Mouse (Mus musculus): ENCODE measurements at regions not wholly inside any gene's neighbourhood (a gene's known extent, or its start where the extent isn't known, plus 50 kb on each side); places are given as distances from the start of the nearest gene placed in this dataset.

GRCm38 (mm10) chr12:35429473-35429872 is 105.4 kb downstream of the Ahr start:
- no peaks in the 10 kb centered on the region for H3K27me3 ChIP-seq (ENCODE audit: control insufficient read depth, insufficient read depth, low read depth, low read length)
- ATAC-seq (ENCODE audit: low read depth) = no peak

DNA sequence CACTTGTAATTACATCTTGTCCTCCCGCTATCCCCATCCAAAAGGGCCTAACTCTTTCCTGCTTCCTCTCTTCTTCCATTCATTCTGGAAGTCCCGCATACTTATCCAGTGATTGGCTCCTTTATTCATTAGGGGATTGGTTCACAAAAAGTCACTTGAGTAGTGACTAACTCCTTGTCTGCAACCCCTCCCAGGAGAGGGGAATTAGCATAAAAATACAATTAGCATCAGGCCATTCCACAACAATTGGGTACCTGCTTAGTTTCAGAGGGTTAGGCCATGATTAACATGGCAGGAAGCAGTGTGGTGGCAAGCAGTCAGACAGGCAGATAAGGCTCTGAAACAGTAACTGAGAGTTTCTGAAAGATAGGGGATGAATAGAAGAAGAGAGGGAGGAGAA is 115.6 kb downstream of the Ahr start:
- Histone ChIP-seq H3K9me3 (replicated peaks; ENCODE audit: control insufficient read depth, low read length) (no peaks in the 10 kb centered on the region), H3K9ac (ENCODE audit: low read depth, low read length) (no peak overlapping the region), H3K27ac (ENCODE audit: low read length) (no peak overlapping the region), H3K4me3 (ENCODE audit: low read depth, low read length) (no peak overlapping the region), H3K36me3 (ENCODE audit: control insufficient read depth, insufficient read depth) (no peaks in the 10 kb centered on the region), H3K27me3 (ENCODE audit: control insufficient read depth, insufficient read depth, low read depth, low read length) (no peaks in the 10 kb centered on the region), H3K4me2 (ENCODE audit: low read depth, low read length) (no peak overlapping the region), H3K4me1 (ENCODE audit: control insufficient read depth, low read depth, low read length) (no peaks in the 10 kb centered on the region)
- ATAC-seq (ENCODE audit: low read depth) = no peak
- 70% methylated on average over 2 of the region's 2 CpGs for WGBS (ENCODE audit: insufficient replicate concordance)

More at GRCm38 (mm10) chr12:35429473-35429872, 105.4 kb downstream of the Ahr start:
- WGBS (ENCODE audit: insufficient replicate concordance) = 69% methylated on average over 1 of the region's 1 CpGs
- Histone ChIP-seq H3K9ac (ENCODE audit: low read depth, low read length) (no peak overlapping the region), H3K27ac (ENCODE audit: low read length) (no peak overlapping the region), H3K4me1 (ENCODE audit: control insufficient read depth, low read depth, low read length) (no peaks in the 10 kb centered on the region), H3K4me2 (ENCODE audit: low read depth, low read length) (no peak overlapping the region), H3K36me3 (ENCODE audit: control insufficient read depth, insufficient read depth) (no peaks in the 10 kb centered on the region), H3K9me3 (replicated peaks; ENCODE audit: control insufficient read depth, low read length) (no peaks in the 10 kb centered on the region), H3K4me3 (ENCODE audit: low read depth, low read length) (no peak overlapping the region)

GRCm38 (mm10) chr12:35417943-35418342 is 116.9 kb downstream of the Ahr start:
- no peak overlapping the region for H3K9ac ChIP-seq (ENCODE audit: low read depth, low read length)
- no peaks in the 10 kb centered on the region for H3K4me1 ChIP-seq (ENCODE audit: control insufficient read depth, low read depth, low read length)
- H3K4me3 ChIP-seq (ENCODE audit: low read depth, low read length) = no peak overlapping the region
- H3K27me3 ChIP-seq (ENCODE audit: control insufficient read depth, insufficient read depth, low read depth, low read length) = no peaks in the 10 kb centered on the region
- no peak overlapping the region for H3K27ac ChIP-seq (ENCODE audit: low read length)
- no peak for ATAC-seq (ENCODE audit: low read depth)
- H3K9me3 ChIP-seq (replicated peaks; ENCODE audit: control insufficient read depth, low read length) = no peaks in the 10 kb centered on the region
- 41% methylated on average over 4 of the region's 4 CpGs for WGBS (ENCODE audit: insufficient replicate concordance)
- no peak overlapping the region for H3K4me2 ChIP-seq (ENCODE audit: low read depth, low read length)
- H3K36me3 ChIP-seq (ENCODE audit: control insufficient read depth, insufficient read depth) = no peaks in the 10 kb centered on the region

GRCm38 (mm10) chr12:35416583-35416982 is 118.3 kb downstream of the Ahr start:
- WGBS (ENCODE audit: insufficient replicate concordance) = 62% methylated on average over 5 of the region's 5 CpGs
- no peak overlapping the region for H3K4me2 ChIP-seq (ENCODE audit: low read depth, low read length)
- no peak for ATAC-seq (ENCODE audit: low read depth)

GRCm38 (mm10) chr12:35412715-35413114 is 122.1 kb downstream of the Ahr start:
- 53% methylated on average over 3 of the region's 3 CpGs for WGBS (ENCODE audit: insufficient replicate concordance)
- Histone ChIP-seq H3K36me3 (ENCODE audit: control insufficient read depth, insufficient read depth) (no peaks in the 10 kb centered on the region), H3K4me2 (ENCODE audit: low read depth, low read length) (no peak overlapping the region), H3K27ac (ENCODE audit: low read length) (no peak overlapping the region), H3K9ac (ENCODE audit: low read depth, low read length) (no peak overlapping the region), H3K4me3 (ENCODE audit: low read depth, low read length) (no peak overlapping the region), H3K27me3 (ENCODE audit: control insufficient read depth, insufficient read depth, low read depth, low read length) (no peaks in the 10 kb centered on the region), H3K4me1 (ENCODE audit: control insufficient read depth, low read depth, low read length) (no peaks in the 10 kb centered on the region), H3K9me3 (replicated peaks; ENCODE audit: control insufficient read depth, low read length) (no peaks in the 10 kb centered on the region)
- ATAC-seq (ENCODE audit: low read depth) = no peak

More at GRCm38 (mm10) chr12:35416583-35416982, 118.3 kb downstream of the Ahr start:
- no peaks in the 10 kb centered on the region for H3K9me3 ChIP-seq (replicated peaks; ENCODE audit: control insufficient read depth, low read length)
- H3K27me3 ChIP-seq (ENCODE audit: control insufficient read depth, insufficient read depth, low read depth, low read length) = no peaks in the 10 kb centered on the region
- H3K4me1 ChIP-seq (ENCODE audit: control insufficient read depth, low read depth, low read length) = no peaks in the 10 kb centered on the region
- no peak overlapping the region for H3K27ac ChIP-seq (ENCODE audit: low read length)
- no peak overlapping the region for H3K4me3 ChIP-seq (ENCODE audit: low read depth, low read length)
- no peak overlapping the region for H3K9ac ChIP-seq (ENCODE audit: low read depth, low read length)
- no peaks in the 10 kb centered on the region for H3K36me3 ChIP-seq (ENCODE audit: control insufficient read depth, insufficient read depth)

GRCm38 (mm10) chr12:35408461-35408860 is 126.4 kb downstream of the Ahr start:
- Histone ChIP-seq H3K9ac (ENCODE audit: low read depth, low read length) (no peak overlapping the region), H3K27ac (ENCODE audit: low read length) (no peak overlapping the region), H3K36me3 (ENCODE audit: control insufficient read depth, insufficient read depth) (no peaks in the 10 kb centered on the region), H3K9me3 (replicated peaks; ENCODE audit: control insufficient read depth, low read length) (no peaks in the 10 kb centered on the region), H3K27me3 (ENCODE audit: control insufficient read depth, insufficient read depth, low read depth, low read length) (no peaks in the 10 kb centered on the region), H3K4me2 (ENCODE audit: low read depth, low read length) (no peak overlapping the region), H3K4me3 (ENCODE audit: low read depth, low read length) (no peak overlapping the region), H3K4me1 (ENCODE audit: control insufficient read depth, low read depth, low read length) (no peaks in the 10 kb centered on the region)
- 48% methylated on average over 3 of the region's 3 CpGs for WGBS (ENCODE audit: insufficient replicate concordance)
- no peak for ATAC-seq (ENCODE audit: low read depth)

- no peak for ATAC-seq (ENCODE audit: low read depth)
- no peak overlapping the region for H3K4me2 ChIP-seq (ENCODE audit: low read depth, low read length)
- H3K9ac ChIP-seq (ENCODE audit: low read depth, low read length) = no peak overlapping the region
- 61% methylated on average over 3 of the region's 3 CpGs for WGBS (ENCODE audit: insufficient replicate concordance)
- no peaks in the 10 kb centered on the region for H3K36me3 ChIP-seq (ENCODE audit: control insufficient read depth, insufficient read depth)
- H3K27me3 ChIP-seq (ENCODE audit: control insufficient read depth, insufficient read depth, low read depth, low read length) = no peaks in the 10 kb centered on the region
- no peak overlapping the region for H3K27ac ChIP-seq (ENCODE audit: low read length)
- no peaks in the 10 kb centered on the region for H3K4me1 ChIP-seq (ENCODE audit: control insufficient read depth, low read depth, low read length)
- no peak overlapping the region for H3K4me3 ChIP-seq (ENCODE audit: low read depth, low read length)
- no peaks in the 10 kb centered on the region for H3K9me3 ChIP-seq (replicated peaks; ENCODE audit: control insufficient read depth, low read length)
Observed at GRCm38 (mm10) chr12:35408044-35408443, 126.8 kb downstream of the Ahr start.

- Histone ChIP-seq H3K9ac (ENCODE audit: low read depth, low read length) (no peak overlapping the region), H3K4me2 (ENCODE audit: low read depth, low read length) (no peak overlapping the region), H3K27me3 (ENCODE audit: control insufficient read depth, insufficient read depth, low read depth, low read length) (no peaks in the 10 kb centered on the region), H3K9me3 (replicated peaks; ENCODE audit: control insufficient read depth, low read length) (no peaks in the 10 kb centered on the region), H3K4me1 (ENCODE audit: control insufficient read depth, low read depth, low read length) (no peaks in the 10 kb centered on the region), H3K36me3 (ENCODE audit: control insufficient read depth, insufficient read depth) (no peaks in the 10 kb centered on the region), H3K27ac (ENCODE audit: low read length) (no peak overlapping the region), H3K4me3 (ENCODE audit: low read depth, low read length) (no peak overlapping the region)
- no peak for ATAC-seq (ENCODE audit: low read depth)
- 51% methylated on average over 2 of the region's 2 CpGs for WGBS (ENCODE audit: insufficient replicate concordance)
Observed at GRCm38 (mm10) chr12:35401853-35402252, 133.0 kb downstream of the Ahr start.

- no peak overlapping the region for H3K27ac ChIP-seq (ENCODE audit: low read length)
- 65% methylated on average over 2 of the region's 2 CpGs for WGBS (ENCODE audit: insufficient replicate concordance)
- no peaks in the 10 kb centered on the region for H3K4me1 ChIP-seq (ENCODE audit: control insufficient read depth, low read depth, low read length)
- ATAC-seq (ENCODE audit: low read depth) = no peak
- H3K4me2 ChIP-seq (ENCODE audit: low read depth, low read length) = no peak overlapping the region
- H3K4me3 ChIP-seq (ENCODE audit: low read depth, low read length) = no peak overlapping the region
- H3K36me3 ChIP-seq (ENCODE audit: control insufficient read depth, insufficient read depth) = no peaks in the 10 kb centered on the region
- H3K27me3 ChIP-seq (ENCODE audit: control insufficient read depth, insufficient read depth, low read depth, low read length) = no peaks in the 10 kb centered on the region
- no peak overlapping the region for H3K9ac ChIP-seq (ENCODE audit: low read depth, low read length)
- H3K9me3 ChIP-seq (replicated peaks; ENCODE audit: control insufficient read depth, low read length) = no peaks in the 10 kb centered on the region
Observed at GRCm38 (mm10) chr12:35401219-35401618, 133.6 kb downstream of the Ahr start.

Measured in liver, embryonic 16.5 days (tissue).